Mouse (Mus musculus): ENCODE results near the gene Rassf9.

GRCm38 (mm10) chr10:102562488-102562887 is 50.5 kb downstream of the Rassf9 start:
- TF ChIP-seq CTCF (IDR thresholded peaks at IDR 0.05) (no peak), POLR2A (IDR thresholded peaks at IDR 0.05; ENCODE audit: insufficient read depth, low read depth, low read length) (no peak), EP300 (IDR thresholded peaks at IDR 0.05; ENCODE audit: insufficient read depth, low read depth, low read length) (no peak)
